Mouse (Mus musculus) hindbrain, embryonic 14.5 days (tissue): Measurements from ENCODE around the gene Taldo1. TPM values are rescaled to one million over a fixed set of nuclear protein-coding genes. Genes with fewer than 3 reads are reported as not detected.
A peak's percentile ranks its signal among the peaks of the same experiment; 100 is the strongest.

Source experiments
- ATAC-seq: fragments of 200-750 bp; cut with Nextera tagmentation; 2 replicates; pipeline ENCODE4 v1.8.0; 2017; ENCODE audit warnings: moderate number of reproducible peaks, mild to moderate bottlenecking, moderate TSS enrichment, moderate library complexity; ENCODE audit not compliant: low FRiP score
- DNase-seq: peaks from one replicate; pipeline ENCODE4 v3.0.0-alpha.2; 2015; ENCODE audit warnings: low spot score
- H3K27ac ChIP-seq: fragments of 300-500 bp; sonication (generic); 2 replicates; pipeline ENCODE4 v1.5.1; 2014; ENCODE audit warnings: mild to moderate bottlenecking, moderate library complexity
- H3K27me3 ChIP-seq: fragments of 300-500 bp; sonication (generic); 2 replicates; pipeline ENCODE4 v1.6.1; 2014; ENCODE audit warnings: mild to moderate bottlenecking, low read length, mixed read lengths; ENCODE audit not compliant: control insufficient read depth, insufficient read depth
- H3K36me3 ChIP-seq: fragments of 300-500 bp; sonication (generic); replicated peaks from 2 replicates; pipeline ENCODE4 v1.6.1; 2014; ENCODE audit not compliant: control insufficient read depth, insufficient read depth
- H3K4me1 ChIP-seq: fragments of 300-500 bp; sonication (generic); replicated peaks from 2 replicates; pipeline ENCODE4 v1.6.1; 2014; ENCODE audit warnings: antibody characterized with exemption, low read length, mixed read lengths; ENCODE audit not compliant: control insufficient read depth, insufficient read depth
- H3K4me2 ChIP-seq: fragments of 300-500 bp; sonication (generic); replicated peaks from 2 replicates; pipeline ENCODE4 v1.6.1; 2014; ENCODE audit warnings: mild to moderate bottlenecking, moderate library complexity
- H3K4me3 ChIP-seq: fragments of 300-500 bp; sonication (generic); replicated peaks from 2 replicates; pipeline ENCODE4 v1.5.1; 2014; ENCODE audit warnings: mild to moderate bottlenecking, low read length
- H3K9ac ChIP-seq: fragments of 300-500 bp; sonication (generic); 2 replicates; pipeline ENCODE4 v1.6.1; 2014
- H3K9me3 ChIP-seq: fragments of 300-500 bp; sonication (generic); 2 replicates; pipeline ENCODE4 v1.6.1; 2016; ENCODE audit warnings: low read length; ENCODE audit not compliant: control insufficient read depth
- WGBS: fragments of 180-500 bp; shearing (Covaris S2); extraction: QIAGEN DNeasy Blood & Tissue Kit; methylation state at CpG from one replicate; pipeline ENCODE4 v1.1.7; 2014; 5-methylcytosine and 5-hydroxymethylcytosine counted together
- polyA plus RNA-seq: library from polyadenylated mRNA; unstranded; fragments of >200 nt; fragmentation: Nextera tagmentation; extraction: Ambion mirVana; gene quantifications from 2 replicates; pipeline ENCODE4 v1.2.1, GENCODE M21; 2014

Taldo1 gene
- polyA plus RNA-seq, 1 experiment from 2014 or later = 271 TPM

- no peak overlapping the region for H3K4me3 ChIP-seq
- peak; percentile 85 for DNase-seq
- H3K27me3 ChIP-seq = peaks cover 12% of the 10 kb centered on the region; the same call in 1 of the 2 replicates
- no peak overlapping the region for H3K27ac ChIP-seq
- no peak overlapping the region for H3K4me2 ChIP-seq
- no peak overlapping the region for H3K9ac ChIP-seq
- no peaks in the 10 kb centered on the region for H3K36me3 ChIP-seq
- ATAC-seq = peak; percentile 55; the same call in 1 of the 2 replicates
- WGBS = 66% methylated on average over 4 of the region's 4 CpGs
- H3K4me1 ChIP-seq = no peaks in the 10 kb centered on the region
- no peaks in the 10 kb centered on the region for H3K9me3 ChIP-seq
Observed at GRCm38 (mm10) chr7:141363106-141363751, 28.8 kb upstream of the Taldo1 start.

GRCm38 (mm10) chr7:141363752-141364125 is 28.3 kb upstream of the Taldo1 start:
- no peak overlapping the region for H3K9ac ChIP-seq
- no peak overlapping the region for H3K4me2 ChIP-seq
- H3K36me3 ChIP-seq = no peaks in the 10 kb centered on the region
- no peak overlapping the region for H3K27ac ChIP-seq
- H3K4me3 ChIP-seq = no peak overlapping the region
- H3K9me3 ChIP-seq = no peaks in the 10 kb centered on the region
- WGBS = 73% methylated on average over 2 of the region's 2 CpGs
- no peaks in the 10 kb centered on the region for H3K4me1 ChIP-seq
- ATAC-seq = no peak
- DNase-seq = no peak
- H3K27me3 ChIP-seq = peaks cover 12% of the 10 kb centered on the region; the same call in 1 of the 2 replicates

- peaks cover 12% of the 10 kb centered on the region; the same call in 1 of the 2 replicates for H3K27me3 ChIP-seq
- H3K4me3 ChIP-seq = no peak overlapping the region
- no peak overlapping the region for H3K9ac ChIP-seq
- ATAC-seq = no peak
- WGBS = 87% methylated on average over 5 of the region's 5 CpGs
- H3K36me3 ChIP-seq = no peaks in the 10 kb centered on the region
- DNase-seq = no peak
- no peaks in the 10 kb centered on the region for H3K4me1 ChIP-seq
- H3K4me2 ChIP-seq = no peak overlapping the region
- no peak overlapping the region for H3K27ac ChIP-seq
- no peaks in the 10 kb centered on the region for H3K9me3 ChIP-seq
Observed at GRCm38 (mm10) chr7:141364349-141365048, 27.5 kb upstream of the Taldo1 start.

- ATAC-seq (no peak), DNase-seq (no peak)
- H3K9me3 ChIP-seq = no peaks in the 10 kb centered on the region
- H3K4me2 ChIP-seq = no peak overlapping the region
- no peak overlapping the region for H3K9ac ChIP-seq
- 71% methylated on average over 3 of the region's 3 CpGs for WGBS
- no peak overlapping the region for H3K27ac ChIP-seq
- no peak overlapping the region for H3K4me3 ChIP-seq
- H3K36me3 ChIP-seq = no peaks in the 10 kb centered on the region
- H3K27me3 ChIP-seq = peaks cover 12% of the 10 kb centered on the region; the same call in 1 of the 2 replicates
- no peaks in the 10 kb centered on the region for H3K4me1 ChIP-seq
Observed at GRCm38 (mm10) chr7:141365049-141365445, 27.0 kb upstream of the Taldo1 start.

- DNase-seq (no peak), ATAC-seq (no peak)
- H3K36me3 ChIP-seq = no peaks in the 10 kb centered on the region
- H3K4me2 ChIP-seq = no peak overlapping the region
- H3K9ac ChIP-seq = no peak overlapping the region
- no peaks in the 10 kb centered on the region for H3K9me3 ChIP-seq
- no peak overlapping the region for H3K27ac ChIP-seq
- H3K4me3 ChIP-seq = no peak overlapping the region
- H3K27me3 ChIP-seq = no peaks in the 10 kb centered on the region
- WGBS = 82% methylated on average over 4 of the region's 4 CpGs
- H3K4me1 ChIP-seq = no peaks in the 10 kb centered on the region
Observed at GRCm38 (mm10) chr7:141367358-141367757, 24.6 kb upstream of the Taldo1 start.

GRCm38 (mm10) chr7:141369918-141370317 is 22.1 kb upstream of the Taldo1 start:
- no peak for ATAC-seq

GRCm38 (mm10) chr7:141371942-141372595 is 19.9 kb upstream of the Taldo1 start:
- no peaks in the 10 kb centered on the region for H3K9me3 ChIP-seq
- no peak overlapping the region for H3K4me3 ChIP-seq
- DNase-seq (no peak), ATAC-seq (no peak)
- H3K27ac ChIP-seq = no peak overlapping the region
- H3K4me2 ChIP-seq = no peak overlapping the region
- no peaks in the 10 kb centered on the region for H3K27me3 ChIP-seq
- no peaks in the 10 kb centered on the region for H3K36me3 ChIP-seq
- H3K4me1 ChIP-seq = no peaks in the 10 kb centered on the region
- 76% methylated on average over 6 of the region's 6 CpGs for WGBS
- H3K9ac ChIP-seq = no peak overlapping the region

More at GRCm38 (mm10) chr7:141369918-141370317, 22.1 kb upstream of the Taldo1 start:
- Histone ChIP-seq H3K4me3 (no peak overlapping the region), H3K9me3 (no peaks in the 10 kb centered on the region), H3K27ac (no peak overlapping the region), H3K4me2 (no peak overlapping the region), H3K9ac (no peak overlapping the region), H3K36me3 (no peaks in the 10 kb centered on the region), H3K4me1 (no peaks in the 10 kb centered on the region), H3K27me3 (no peaks in the 10 kb centered on the region)
- WGBS = 70% methylated on average over 5 of the region's 5 CpGs
- DNase-seq = no peak

GRCm38 (mm10) chr7:141373611-141374010 is 18.4 kb upstream of the Taldo1 start:
- WGBS = 24% methylated on average over 6 of the region's 6 CpGs
- Histone ChIP-seq H3K27me3 (no peaks in the 10 kb centered on the region), H3K4me1 (no peaks in the 10 kb centered on the region), H3K36me3 (no peaks in the 10 kb centered on the region), H3K27ac (no peak overlapping the region), H3K9me3 (no peaks in the 10 kb centered on the region), H3K9ac (no peak overlapping the region), H3K4me2 (no peak overlapping the region), H3K4me3 (no peak overlapping the region)
- DNase-seq (no peak), ATAC-seq (no peak)

GRCm38 (mm10) chr7:141374399-141374798 is 17.6 kb upstream of the Taldo1 start:
- no peak overlapping the region for H3K4me2 ChIP-seq
- no peak overlapping the region for H3K9ac ChIP-seq
- no peaks in the 10 kb centered on the region for H3K9me3 ChIP-seq
- no peak for ATAC-seq
- no peaks in the 10 kb centered on the region for H3K4me1 ChIP-seq
- H3K4me3 ChIP-seq = no peak overlapping the region
- no peaks in the 10 kb centered on the region for H3K27me3 ChIP-seq
- no peak for DNase-seq
- no peak overlapping the region for H3K27ac ChIP-seq
- H3K36me3 ChIP-seq = no peaks in the 10 kb centered on the region
